Mouse (Mus musculus): ENCODE data around the gene Erich2. TPM values are rescaled to one million over a fixed set of nuclear protein-coding genes. Genes with fewer than 3 reads are reported as not detected.
A peak's percentile ranks its signal among the peaks of the same experiment; 100 is the strongest.
"Not testable (repeated sequence)": the region's sequence is repeated elsewhere in the genome, so short reads cannot be mapped to it uniquely, and the experiment has no call there.

Erich2 gene
- total RNA-seq (2021): not detected

DNA sequence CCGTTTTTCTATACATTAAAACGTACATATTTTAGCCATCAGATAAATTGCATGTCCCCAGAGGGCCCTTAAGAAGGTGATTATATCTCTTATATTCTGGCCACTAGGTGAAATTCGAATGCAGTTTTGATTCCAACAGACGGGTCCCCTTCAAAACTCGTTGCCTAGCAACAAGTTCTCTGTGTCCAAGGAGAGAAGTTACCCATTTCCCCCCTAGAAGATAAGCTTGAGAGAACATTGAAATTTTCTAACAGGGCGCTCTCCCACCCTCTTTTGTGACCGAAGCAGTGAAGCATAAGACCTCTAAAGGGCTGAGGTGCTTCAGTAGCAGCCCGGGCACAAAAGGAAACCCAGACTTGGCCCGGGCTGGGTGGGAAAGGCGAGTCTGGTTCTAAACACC, at the start of gene Erich2:
Gene Erich2, plus strand, starts transcription at position 324 of the 400 bp plus-strand sequence.
- intact Hi-C loops (cut with DNase I): loop anchor here (5.0 kb wide), 1 partner anchor 36 kb away; the partner anchor contains the start of gene Sp5
- no peak for DNase-seq

DNA sequence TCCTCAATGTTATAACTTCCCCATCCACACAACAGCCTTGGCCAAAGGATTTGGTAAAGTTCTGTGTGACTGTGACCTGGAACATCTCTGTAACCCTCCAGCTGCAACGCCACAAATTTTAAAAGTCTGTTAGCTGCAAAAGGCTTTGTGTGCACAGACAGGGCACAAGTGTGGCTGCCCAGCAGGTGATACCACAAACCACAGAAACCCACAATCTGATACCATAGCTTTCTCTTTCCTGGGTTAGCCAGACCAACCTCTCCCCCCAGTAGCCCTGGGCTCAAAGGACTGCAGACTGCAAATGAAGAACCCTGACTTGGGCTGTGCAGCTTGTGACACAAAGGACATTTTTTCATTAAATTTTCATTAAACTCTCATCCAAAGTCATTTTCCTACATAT, 45.0 kb upstream of the Erich2 start:
- no peak for DNase-seq
- intact Hi-C loops (cut with DNase I): no loop called here

DNA sequence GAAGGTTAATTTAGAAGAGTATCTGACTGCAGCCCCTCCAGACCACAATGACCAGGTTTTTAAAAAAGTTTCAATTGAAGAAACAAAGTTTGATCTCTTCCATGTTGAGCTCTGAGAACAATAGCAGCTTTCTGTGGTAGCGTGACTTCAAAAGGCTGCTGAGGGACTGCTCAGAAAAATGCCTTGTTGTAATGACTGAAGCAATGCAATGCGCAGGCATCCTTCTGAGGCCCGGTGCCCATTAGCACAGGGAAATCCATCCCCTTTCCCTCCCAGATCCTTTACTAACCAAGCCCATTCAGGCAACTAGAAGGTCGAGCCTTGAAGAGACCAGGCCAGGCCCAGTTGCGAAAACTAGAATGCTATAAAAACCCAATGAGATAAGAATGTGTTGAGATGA, 37.5 kb upstream of the Erich2 start:
- intact Hi-C loops (cut with DNase I): loop anchor here (5.0 to 10.0 kb wide), 2 partner anchors 36 to 196 kb away; partner anchors contain the start of gene Erich2

DNA sequence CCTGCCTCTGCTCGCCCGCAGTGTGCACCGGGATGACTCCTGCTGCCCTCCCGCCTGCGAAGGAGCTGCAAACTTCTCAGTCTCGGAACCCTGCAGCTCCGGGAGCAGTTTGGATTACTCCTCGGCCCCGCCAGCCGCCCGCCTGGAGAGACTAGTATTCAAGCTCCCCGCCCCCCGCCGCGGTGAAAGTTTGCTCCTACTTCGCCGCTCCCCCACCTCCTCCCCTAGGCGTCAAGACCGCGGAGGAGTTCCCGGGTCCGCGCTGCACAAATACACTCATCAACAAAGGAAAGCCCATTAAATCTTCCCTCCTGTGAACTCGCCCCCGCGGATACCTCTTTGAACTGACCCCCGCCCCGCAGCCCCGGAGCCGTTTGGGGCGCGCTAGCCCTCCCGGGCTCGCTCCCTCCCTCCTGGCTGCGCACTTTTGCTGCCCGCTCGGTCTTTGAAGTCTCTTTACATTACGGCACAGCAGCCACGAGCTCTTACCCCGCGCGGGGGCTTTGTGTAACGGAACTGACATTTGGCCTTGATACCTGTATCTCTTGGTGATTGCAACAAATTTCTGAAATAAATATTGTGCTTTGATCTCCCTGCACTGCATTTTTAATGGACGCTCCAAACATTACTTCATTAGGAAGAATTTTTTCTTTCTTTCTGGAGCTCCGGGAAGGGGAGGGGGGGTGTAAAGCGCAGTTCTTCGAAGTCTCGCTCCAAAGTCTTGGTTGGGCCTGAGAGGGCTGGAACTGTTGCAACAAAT, 36.6 kb upstream of the Erich2 start:
- peak; percentile 12 to 18 for DNase-seq
- intact Hi-C loops (cut with DNase I): loop anchor here (5.0 to 10.0 kb wide), 2 partner anchors 35 to 197 kb away; partner anchors contain the start of gene Erich2

More for the DNA sequence above, 37.5 kb upstream of the Erich2 start:
- no peak for DNase-seq

DNA sequence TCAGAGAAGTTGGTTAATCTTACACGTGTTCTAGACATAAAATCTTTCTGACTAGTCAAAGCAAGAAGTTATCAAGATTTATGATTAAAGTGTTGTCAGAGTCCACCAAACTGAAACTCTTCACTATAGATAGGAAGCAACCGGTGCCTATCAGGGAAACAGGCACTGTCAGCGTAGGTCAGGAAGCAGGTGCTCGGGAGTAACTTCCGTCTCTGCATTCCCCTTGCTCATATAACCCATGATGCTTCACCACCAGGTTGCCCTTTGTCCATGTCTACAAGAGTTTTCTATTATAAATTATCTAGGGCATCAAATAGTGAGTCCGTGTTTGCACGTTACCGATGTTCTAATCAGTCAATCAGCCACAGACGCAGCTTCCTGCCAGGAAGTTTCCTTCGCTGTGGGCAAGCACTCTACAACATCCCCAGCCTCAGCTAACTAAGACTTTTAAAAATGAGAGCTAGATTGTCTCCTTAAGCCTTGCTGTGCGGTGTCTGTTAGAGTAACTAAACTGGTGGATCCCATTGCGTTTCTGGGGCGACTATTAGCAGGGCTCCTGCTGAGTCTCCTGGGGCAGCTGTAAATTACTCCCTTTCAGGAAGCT, 10.8 kb upstream of the Erich2 start:
- intact Hi-C loops (cut with DNase I): no loop called here
- DNase-seq: no peak

DNA sequence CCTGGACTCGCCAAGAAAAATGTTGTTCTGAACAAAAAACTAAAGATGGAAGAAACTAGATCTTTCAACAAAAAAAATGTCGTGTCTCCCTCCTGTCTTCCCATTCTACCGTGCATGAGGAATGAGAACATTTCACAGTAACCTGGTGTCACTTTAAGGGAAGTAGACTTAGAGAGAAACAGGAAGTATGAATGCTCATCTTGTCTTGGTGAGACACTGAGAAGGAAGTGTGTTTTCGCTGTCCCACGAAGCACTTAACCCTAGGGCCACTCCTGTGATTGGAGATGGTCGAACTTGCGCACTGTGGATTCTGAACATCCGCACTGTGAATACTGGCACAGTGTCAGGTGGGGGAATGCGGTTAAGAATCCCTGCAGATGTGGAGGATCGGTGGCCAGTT, 5.2 kb upstream of the Erich2 start:
- intact Hi-C loops (cut with DNase I): no loop called here
- no peak for DNase-seq

DNA sequence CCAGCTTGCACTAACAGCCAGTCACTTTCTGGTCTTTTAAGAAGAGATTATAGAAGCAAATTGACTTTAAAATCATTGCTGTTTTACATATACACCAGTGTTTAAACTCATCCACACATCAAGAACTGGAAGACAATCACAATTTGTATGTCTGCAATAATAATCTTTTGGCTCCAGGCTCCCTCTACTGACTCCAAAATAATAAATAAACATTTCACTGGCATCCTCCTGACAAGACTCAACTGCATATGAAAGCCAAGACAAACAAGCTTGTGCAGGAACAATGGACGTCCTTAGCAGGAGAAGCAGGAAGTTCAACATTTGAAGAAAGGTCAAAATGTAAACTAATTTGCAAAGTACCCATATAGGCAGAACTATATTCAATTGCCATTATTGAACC, 3.4 kb upstream of the Erich2 start:
- intact Hi-C loops (cut with DNase I): loop anchor here (5.0 kb wide), 1 partner anchor 33 kb away; the partner anchor contains the start of gene Sp5
- DNase-seq: no peak

DNA sequence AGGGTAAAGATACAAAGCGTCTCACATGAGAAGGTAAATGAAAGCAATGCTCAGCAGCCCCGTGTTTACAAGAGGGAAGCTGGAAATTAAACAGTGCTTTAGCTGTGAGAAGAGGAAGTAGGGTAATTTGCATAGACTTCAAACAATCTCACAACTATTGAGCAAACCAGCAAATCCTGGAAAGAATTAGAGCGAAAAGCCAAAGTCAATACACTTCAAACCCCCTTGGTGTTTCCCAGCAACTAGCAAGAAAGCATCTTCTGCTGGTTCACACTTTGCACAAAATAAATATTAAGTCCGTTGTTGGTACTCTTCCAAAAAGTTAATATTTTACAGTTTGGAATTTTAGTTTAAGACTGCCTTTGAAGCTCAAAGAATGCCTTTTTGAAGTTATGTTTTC, 2.7 kb upstream of the Erich2 start:
- intact Hi-C loops (cut with DNase I): loop anchor here (5.0 kb wide), 1 partner anchor 34 kb away; the partner anchor contains the start of gene Sp5
- DNase-seq: no peak

DNA sequence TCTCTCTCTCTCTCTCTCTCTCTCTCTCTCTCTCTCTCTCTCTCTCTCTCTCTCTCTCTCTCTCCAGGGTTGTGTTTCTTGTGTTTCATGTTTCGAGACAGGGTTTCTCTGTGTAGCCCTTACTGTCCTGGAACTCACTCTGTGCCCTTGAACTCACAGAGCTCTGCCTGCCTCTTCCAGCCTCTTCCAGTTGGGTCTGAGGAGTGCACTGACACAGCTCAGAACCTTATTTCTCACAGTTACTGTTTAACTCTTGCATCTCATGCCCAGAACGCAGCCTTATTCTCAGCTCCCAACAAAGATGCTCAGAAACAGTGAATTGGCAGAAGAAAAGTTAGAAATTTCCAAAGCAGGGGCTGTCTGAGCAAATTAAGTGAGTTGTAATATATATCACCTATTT, 2.2 kb upstream of the Erich2 start:
- intact Hi-C loops (cut with DNase I): loop anchor here (5.0 kb wide), 1 partner anchor 34 kb away; the partner anchor contains the start of gene Sp5

DNA sequence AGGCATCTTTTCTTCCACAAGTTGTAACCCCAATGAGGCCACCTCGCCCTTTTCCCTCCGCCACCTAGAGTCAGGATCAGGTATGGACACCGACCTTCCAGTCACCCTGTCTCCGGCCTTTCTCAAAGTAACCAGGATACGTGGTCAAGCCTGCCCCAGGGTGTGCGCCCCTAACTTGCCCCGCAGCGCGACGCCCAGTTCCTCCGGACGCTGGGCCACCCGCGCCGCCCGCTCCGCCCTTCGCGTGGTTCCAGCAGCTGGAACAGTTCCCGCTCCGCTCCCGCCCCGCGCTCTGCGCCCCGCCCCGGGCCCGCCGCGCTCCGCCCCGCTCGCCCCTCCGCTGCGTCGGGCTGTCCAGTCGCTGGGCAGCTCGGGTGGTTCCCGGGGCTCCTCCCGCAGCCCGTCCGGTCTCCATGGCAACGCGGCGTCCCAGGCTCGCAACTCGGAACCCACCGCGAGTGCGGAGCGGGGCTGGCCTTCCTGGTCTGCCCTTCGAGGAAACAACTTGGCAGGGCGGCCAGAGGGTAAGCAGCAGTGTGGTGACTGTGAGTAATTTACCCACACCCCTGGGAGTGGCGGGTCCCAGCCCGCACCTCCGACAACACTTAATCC, 508 bp downstream of the Erich2 start:
- DNase-seq: peak; percentile 76
- intact Hi-C loops (cut with DNase I): loop anchor here (5.0 kb wide), 1 partner anchor 37 kb away; the partner anchor contains the start of gene Sp5

More for the DNA sequence above, 2.2 kb upstream of the Erich2 start:
- DNase-seq: no peak

DNA sequence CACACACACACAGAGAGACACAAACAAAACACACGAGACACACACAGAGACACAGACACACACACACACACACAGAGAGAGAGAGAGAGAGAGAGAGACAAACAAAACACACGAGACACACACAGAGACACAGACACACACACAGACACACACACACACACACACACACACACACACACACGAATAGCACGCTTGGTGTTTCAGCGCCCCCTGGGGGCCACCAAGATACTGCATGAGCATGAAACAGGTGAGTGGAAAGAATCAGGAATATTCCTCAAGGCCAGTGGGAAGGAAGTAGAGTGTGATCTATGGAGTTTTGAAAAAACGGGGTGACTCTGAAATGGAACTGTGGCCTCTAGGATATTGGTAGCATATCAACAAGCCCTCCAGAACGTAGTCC, 29.7 kb downstream of the Erich2 start:
- peak; percentile 12 to 55 for DNase-seq
- intact Hi-C loops (cut with DNase I): not testable (repeated sequence)

DNA sequence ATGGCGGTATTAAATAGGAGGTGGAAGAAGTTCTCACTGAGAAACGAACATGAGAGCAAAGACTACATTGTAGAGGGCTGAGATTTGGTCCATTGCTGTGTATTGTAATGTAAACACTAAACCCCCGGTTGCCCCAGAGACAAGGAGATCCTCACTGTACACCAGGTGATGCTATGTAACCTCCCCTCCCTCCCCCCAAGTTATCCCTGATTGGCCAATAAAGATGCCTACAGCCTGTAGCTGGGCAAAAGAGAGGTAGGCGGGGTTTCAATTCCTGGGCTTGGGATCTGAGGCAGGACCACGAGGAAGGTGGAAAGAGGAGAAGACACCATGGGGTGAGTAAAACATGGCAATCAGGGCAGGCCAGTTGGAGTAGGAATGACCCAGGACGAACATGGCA, 42.1 kb downstream of the Erich2 start:
- intact Hi-C loops (cut with DNase I): no loop called here
- no peak for DNase-seq

DNA sequence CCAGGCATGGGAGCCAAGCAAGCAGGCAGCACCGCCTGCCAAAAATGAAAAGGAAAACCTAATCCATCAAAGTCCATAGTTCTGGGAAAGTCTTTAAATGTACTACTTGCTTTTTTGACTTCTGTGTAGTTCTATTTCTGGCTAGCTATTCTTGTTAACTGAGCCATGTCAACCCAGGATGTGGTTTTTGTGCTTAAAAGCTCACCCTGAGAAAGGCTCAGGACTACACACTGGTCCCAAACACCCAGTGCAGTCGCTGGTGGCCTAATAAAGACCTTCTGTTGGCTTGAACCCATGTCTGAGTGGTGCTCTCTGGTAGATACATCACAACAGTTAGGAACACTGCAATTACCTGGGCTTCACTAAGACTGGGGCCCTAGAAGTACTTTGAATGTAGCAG, 42.8 kb downstream of the Erich2 start:
- intact Hi-C loops (cut with DNase I): no loop called here
- DNase-seq: no peak

DNA sequence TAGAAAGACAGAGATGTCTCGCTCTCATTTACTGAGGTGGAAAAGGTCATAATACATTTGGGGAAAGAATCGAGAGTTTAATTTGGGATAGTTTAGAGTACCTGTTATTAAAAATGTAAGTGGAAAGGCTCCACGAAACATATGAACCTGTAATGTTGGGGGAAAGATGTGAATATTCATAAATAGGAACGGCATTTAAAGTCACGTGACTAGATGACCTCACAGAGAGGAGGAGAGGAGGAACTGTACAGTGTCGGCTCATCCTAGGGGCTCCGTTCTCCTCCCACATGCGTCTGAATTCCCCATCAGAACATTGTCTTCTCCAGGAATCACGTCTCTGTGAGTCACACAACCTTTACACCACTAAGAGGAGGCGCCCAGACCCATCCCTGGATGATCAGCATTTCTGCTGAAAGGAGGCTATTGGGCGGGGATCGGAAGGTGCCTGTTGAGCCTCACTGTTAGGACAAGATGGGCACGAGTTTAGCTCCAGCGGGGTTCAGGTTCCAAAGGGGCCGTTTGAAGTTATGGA, 43.5 kb downstream of the Erich2 start:
- intact Hi-C loops (cut with DNase I): no loop called here
- no peak for DNase-seq

DNA sequence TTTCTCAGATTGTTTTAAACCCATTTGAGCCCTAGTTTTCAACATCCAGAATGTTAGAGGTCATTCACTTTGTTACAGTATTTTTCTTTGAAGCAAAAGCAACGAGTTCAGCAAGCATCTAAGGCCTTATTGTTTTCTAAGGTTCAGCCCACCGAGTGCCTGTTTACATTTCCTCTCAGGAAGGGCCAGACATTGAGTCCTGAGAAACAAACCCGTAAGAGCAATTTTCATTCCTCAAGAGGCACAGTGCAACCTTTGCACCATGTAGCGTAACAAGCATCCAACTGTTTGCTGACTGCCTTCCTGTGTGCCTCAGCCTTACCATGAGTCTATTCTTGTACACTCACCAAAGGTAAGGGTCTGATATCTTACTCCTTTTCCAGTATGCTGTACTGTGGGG, 44.2 kb downstream of the Erich2 start, which contains the start of gene Gad1:
Gene Gad1, plus strand, starts transcription at position 301 of the 400 bp plus-strand sequence.
- DNase-seq: no peak
- intact Hi-C loops (cut with DNase I): no loop called here

DNA sequence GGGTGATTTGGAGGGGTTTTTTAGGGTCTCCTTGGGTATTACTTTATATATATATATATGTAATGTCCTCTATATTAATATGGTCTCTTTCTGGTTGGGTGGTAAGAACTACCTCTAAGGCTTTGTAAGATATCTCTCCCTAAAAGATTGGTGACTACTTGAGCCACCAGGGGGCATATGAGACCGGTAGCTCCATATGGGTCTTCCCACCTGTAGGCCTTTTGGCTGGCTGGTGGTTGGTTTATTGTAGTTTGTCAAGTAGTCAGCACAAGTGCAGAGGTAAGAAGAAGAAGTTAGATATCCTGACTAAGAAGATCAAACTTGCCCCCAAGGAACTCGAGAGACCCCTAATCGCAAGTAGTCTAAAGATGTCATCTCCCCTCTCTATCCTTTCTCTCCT, 45.2 kb downstream of the Erich2 start:
- DNase-seq: no peak
- intact Hi-C loops (cut with DNase I): no loop called here

DNA sequence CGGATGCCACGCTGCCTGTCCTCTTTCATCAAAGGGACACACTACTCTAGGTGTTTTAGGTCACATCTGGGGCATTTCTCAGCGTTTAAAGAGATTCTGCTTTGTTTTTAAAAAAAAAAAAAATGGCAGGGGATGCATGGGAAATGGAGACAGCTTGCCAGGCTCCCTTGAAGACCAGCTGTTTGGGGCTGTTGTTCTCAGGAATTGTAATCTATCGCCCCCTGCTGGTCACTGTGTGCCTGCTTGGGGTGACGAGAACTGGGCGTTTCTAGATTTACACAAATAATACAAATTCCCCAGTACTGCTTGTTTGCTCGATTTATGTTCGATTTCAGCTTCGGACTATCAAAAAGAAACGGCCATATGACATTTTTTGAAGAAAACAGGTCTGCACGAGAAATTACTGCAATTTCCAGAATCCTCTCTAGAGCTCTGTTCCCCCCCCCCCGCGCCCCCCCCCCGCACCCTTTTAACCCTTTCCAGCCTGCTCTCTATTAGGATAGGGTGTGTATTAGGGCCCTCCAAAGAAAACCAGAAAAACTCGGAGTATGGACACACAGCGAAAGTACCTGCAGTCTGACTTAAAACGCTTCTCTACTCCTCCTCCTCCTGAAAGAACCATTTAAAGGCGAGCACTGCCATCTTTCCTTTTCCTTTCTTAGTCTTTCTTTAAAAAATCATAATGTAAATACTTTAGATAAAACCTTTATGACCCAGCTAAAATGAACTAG, 49.7 kb downstream of the Erich2 start:
- intact Hi-C loops (cut with DNase I): loop anchor here (1.0 kb wide), 2 partner anchors 299 to 431 kb away; no protein-coding TSS in a partner anchor
- DNase-seq: peak; percentile 78 to 89

DNA sequence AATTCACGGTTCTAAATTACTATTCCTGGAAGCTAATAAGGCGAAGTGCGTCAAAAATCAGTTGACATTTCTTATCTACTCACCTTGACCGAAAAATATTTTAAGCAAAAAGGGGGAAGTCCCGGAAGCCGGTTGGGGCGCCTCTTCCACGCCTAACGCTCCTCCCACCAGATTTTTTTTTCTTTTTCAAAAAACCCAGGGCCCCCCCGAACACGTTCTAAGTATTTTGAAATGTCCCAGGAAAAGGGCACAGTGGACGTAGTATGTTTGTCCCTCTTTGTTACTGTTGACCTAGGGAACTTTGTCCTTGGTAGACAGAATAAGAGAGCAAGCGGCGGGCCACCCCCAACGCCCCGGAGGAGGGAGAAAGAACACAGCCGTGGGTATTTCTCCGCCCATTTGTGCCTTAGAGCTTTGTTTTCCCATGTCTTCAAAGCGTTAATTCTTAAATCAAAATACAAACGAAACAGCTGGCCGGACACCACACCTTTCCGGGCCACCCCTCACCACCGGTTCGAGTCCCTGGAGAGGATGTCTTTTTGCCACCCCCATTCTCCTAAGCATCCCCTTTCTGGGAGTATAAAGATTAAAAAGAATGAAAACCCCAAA, 50.3 kb downstream of the Erich2 start:
- intact Hi-C loops (cut with DNase I): loop anchor here (1.0 kb wide), 2 partner anchors 300 to 432 kb away; no protein-coding TSS in a partner anchor

DNA sequence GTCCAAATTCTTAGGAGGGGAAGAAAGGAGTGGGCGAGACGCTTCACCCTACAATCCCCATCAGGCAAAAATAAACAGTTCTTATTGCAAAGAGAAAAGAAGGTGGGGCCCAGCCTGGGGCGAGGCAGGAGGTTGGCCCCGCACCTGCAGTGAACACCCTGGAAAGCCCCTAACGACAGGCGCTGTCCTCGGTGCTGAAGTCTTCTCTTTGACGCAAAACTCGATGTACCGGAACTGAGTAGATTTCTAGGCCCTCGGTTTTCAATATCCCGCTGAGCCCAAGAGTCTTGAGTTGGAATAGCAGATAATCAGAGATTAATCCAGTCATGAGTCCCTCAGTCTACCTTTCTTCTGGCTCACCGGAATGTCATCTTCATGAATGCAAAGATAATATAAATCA, 50.9 kb downstream of the Erich2 start:
- DNase-seq: peak; percentile 64 to 82
- intact Hi-C loops (cut with DNase I): no loop called here

More for the DNA sequence above, 50.3 kb downstream of the Erich2 start:
- DNase-seq: no peak

Data from heart, postnatal 10 days (tissue).